Comparison of ENCODE assay signal across 22 mouse cellular contexts in the genomic region with DNA sequence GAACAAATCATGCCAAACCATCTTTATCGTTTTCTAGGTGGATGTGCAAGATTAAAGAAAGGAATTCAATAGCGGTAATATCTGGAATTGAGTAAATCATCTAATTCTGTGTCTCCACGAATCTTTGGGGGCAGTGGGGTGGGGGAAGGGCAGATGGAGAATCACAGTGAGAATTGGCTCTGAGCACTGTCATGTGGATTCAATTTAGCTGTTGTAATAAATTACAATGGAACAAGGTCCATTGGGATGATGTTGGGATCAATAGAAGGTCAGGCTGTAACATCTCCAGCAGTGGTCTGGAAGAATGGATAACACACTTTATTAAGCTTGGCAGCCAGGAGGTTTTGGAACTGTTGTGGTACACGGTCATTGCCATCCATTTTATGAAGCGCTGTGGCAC.
DNase-seq lines count a peak whose midpoint lies in the region; ATAC-seq lines count a peak whose summit lies in the region.
"Had no signal": no experiment of that assay in that cellular context is flagged by ENCODE, and none has a peak within 500 bp of the region (broad histone marks: within the 10 kb centered on the region; RNA-seq: fewer than 3 reads in every experiment).

No protein-coding gene starts in this region.

- peak; percentile 64 to 67 for DNase-seq in cerebellum, postnatal 10 days
- no peak for DNase-seq in cerebellum, adult 11-12 months
- no peak for DNase-seq in hindbrain, embryonic 14.5 days (ENCODE audit: low spot score)
- DNase-seq in neural tube, embryonic 11.5 days (ENCODE audit: low spot score): peak; percentile 37
- DNase-seq in neural tube, embryonic 10.5 days (ENCODE audit: extremely low spot score, low spot score): no peak
- DNase-seq in heart, postnatal 36 days: no peak
- DNase-seq: adrenal gland, postnatal 25 days; kidney, adult 8-10 months; kidney, postnatal 10 days; liver, embryonic 13.5 days; lung, embryonic 14.5 days; right cerebral cortex, postnatal 14 days; thymus, postnatal 14 days had no signal

- peaks cover 11% of the 10 kb centered on the region; the same call in 1 of the 2 replicates for H3K4me1 ChIP-seq in hindbrain, embryonic 13.5 days (replicated peaks)
- no peaks in the 10 kb centered on the region for H3K4me1 ChIP-seq in hindbrain, embryonic 14.5 days (replicated peaks; ENCODE audit: control insufficient read depth, insufficient read depth, low read length)
- no peaks in the 10 kb centered on the region for H3K4me1 ChIP-seq in neural tube, embryonic 11.5 days (ENCODE audit: control insufficient read depth, insufficient read depth, low read length)
- H3K4me1 ChIP-seq in neural tube, embryonic 15.5 days: peaks cover 9% of the 10 kb centered on the region
- H3K4me1 ChIP-seq: heart, embryonic 15.5 days; intestine, embryonic 15.5 days; limb, embryonic 13.5 days; liver, embryonic 13.5 days had no signal

- no peak overlapping the region for H3K9ac ChIP-seq in hindbrain, embryonic 13.5 days
- no peak overlapping the region for H3K9ac ChIP-seq in hindbrain, embryonic 14.5 days
- H3K9ac ChIP-seq in neural tube, embryonic 11.5 days (ENCODE audit: low read length): no peak overlapping the region
- no peak overlapping the region for H3K9ac ChIP-seq in neural tube, embryonic 15.5 days (replicated peaks)
- H3K9ac ChIP-seq: embryonic facial prominence, embryonic 13.5 days; forebrain, embryonic 13.5 days; heart, embryonic 15.5 days; intestine, embryonic 15.5 days; limb, embryonic 13.5 days; liver, embryonic 13.5 days; lung, embryonic 14.5 days; midbrain, embryonic 15.5 days had no signal

- H3K4me3 ChIP-seq in hindbrain, embryonic 13.5 days: no peak overlapping the region
- H3K4me3 ChIP-seq in hindbrain, embryonic 14.5 days (replicated peaks; ENCODE audit: low read length): no peak overlapping the region
- H3K4me3 ChIP-seq in neural tube, embryonic 11.5 days (ENCODE audit: low read depth, low read length): no peak overlapping the region
- no peak overlapping the region for H3K4me3 ChIP-seq in neural tube, embryonic 15.5 days (replicated peaks)
- H3K4me3 ChIP-seq: embryonic facial prominence, embryonic 13.5 days; forebrain, embryonic 13.5 days; heart, embryonic 15.5 days; intestine, embryonic 15.5 days; limb, embryonic 13.5 days; liver, embryonic 13.5 days; midbrain, embryonic 15.5 days; myocyte had no signal

- H3K27me3 ChIP-seq in hindbrain, embryonic 13.5 days: no peaks in the 10 kb centered on the region
- H3K27me3 ChIP-seq in hindbrain, embryonic 14.5 days (ENCODE audit: control insufficient read depth, insufficient read depth, low read length): no peaks in the 10 kb centered on the region
- no peaks in the 10 kb centered on the region for H3K27me3 ChIP-seq in neural tube, embryonic 11.5 days (ENCODE audit: control insufficient read depth, insufficient read depth, low read length)
- no peaks in the 10 kb centered on the region for H3K27me3 ChIP-seq in neural tube, embryonic 15.5 days (replicated peaks)
- H3K27me3 ChIP-seq: embryonic facial prominence, embryonic 13.5 days; forebrain, embryonic 13.5 days; heart, embryonic 15.5 days; intestine, embryonic 15.5 days; limb, embryonic 13.5 days; liver, embryonic 13.5 days; midbrain, embryonic 15.5 days had no signal

- intact Hi-C loops in heart, postnatal 36 days (cut with DNase I): no loop called here

- 69% methylated on average over 5 of the region's 5 CpGs for WGBS in hindbrain, embryonic 13.5 days
- WGBS in hindbrain, embryonic 14.5 days: 61% methylated on average over 5 of the region's 5 CpGs
- 52% methylated on average over 5 of the region's 5 CpGs for WGBS in neural tube, embryonic 11.5 days
- 60% methylated on average over 5 of the region's 5 CpGs for WGBS in neural tube, embryonic 15.5 days

- no peak overlapping the region for H3K4me2 ChIP-seq in hindbrain, embryonic 13.5 days
- H3K4me2 ChIP-seq in hindbrain, embryonic 14.5 days (replicated peaks): no peak overlapping the region
- H3K4me2 ChIP-seq in neural tube, embryonic 11.5 days (ENCODE audit: low read depth): no peak overlapping the region
- no peak overlapping the region for H3K4me2 ChIP-seq in neural tube, embryonic 15.5 days
- H3K4me2 ChIP-seq: embryonic facial prominence, embryonic 13.5 days; forebrain, embryonic 13.5 days; heart, embryonic 15.5 days; intestine, embryonic 15.5 days; limb, embryonic 13.5 days; liver, embryonic 13.5 days; lung, embryonic 14.5 days; midbrain, embryonic 15.5 days had no signal

- 0 out of 2 replicates have a peak, but pooled peaks have one; percentile 17 for ATAC-seq in hindbrain, embryonic 13.5 days (ENCODE audit: low FRiP score)
- no peak for ATAC-seq in hindbrain, embryonic 14.5 days (ENCODE audit: low FRiP score)
- no peak for ATAC-seq in neural tube, embryonic 11.5 days (ENCODE audit: insufficient read depth, low FRiP score, low TSS enrichment)
- 0 out of 2 replicates have a peak, but pooled peaks have one; percentile 24 for ATAC-seq in neural tube, embryonic 15.5 days (ENCODE audit: low FRiP score)
- ATAC-seq: forebrain, embryonic 13.5 days; intestine, embryonic 15.5 days; midbrain, embryonic 15.5 days had no signal

- H3K36me3 ChIP-seq in hindbrain, embryonic 13.5 days: no peaks in the 10 kb centered on the region
- no peaks in the 10 kb centered on the region for H3K36me3 ChIP-seq in hindbrain, embryonic 14.5 days (replicated peaks; ENCODE audit: control insufficient read depth, insufficient read depth)
- no peaks in the 10 kb centered on the region for H3K36me3 ChIP-seq in neural tube, embryonic 11.5 days (ENCODE audit: control insufficient read depth, insufficient read depth, low read length)
- no peaks in the 10 kb centered on the region for H3K36me3 ChIP-seq in neural tube, embryonic 15.5 days
- H3K36me3 ChIP-seq: embryonic facial prominence, embryonic 13.5 days; heart, embryonic 15.5 days; intestine, embryonic 15.5 days; limb, embryonic 13.5 days; liver, embryonic 13.5 days; midbrain, embryonic 15.5 days had no signal

- H3K27ac ChIP-seq in hindbrain, embryonic 13.5 days: no peak overlapping the region
- no peak overlapping the region for H3K27ac ChIP-seq in hindbrain, embryonic 14.5 days
- no peak overlapping the region for H3K27ac ChIP-seq in neural tube, embryonic 11.5 days (ENCODE audit: low read depth, low read length)
- H3K27ac ChIP-seq in neural tube, embryonic 15.5 days (replicated peaks): no peak overlapping the region
- H3K27ac ChIP-seq: embryonic facial prominence, embryonic 13.5 days; forebrain, embryonic 13.5 days; heart, embryonic 15.5 days; intestine, embryonic 15.5 days; limb, embryonic 13.5 days; liver, embryonic 13.5 days; midbrain, embryonic 15.5 days had no signal

- H3K9me3 ChIP-seq in hindbrain, embryonic 13.5 days: no peaks in the 10 kb centered on the region
- H3K9me3 ChIP-seq in hindbrain, embryonic 14.5 days (ENCODE audit: control insufficient read depth, low read length): no peaks in the 10 kb centered on the region
- H3K9me3 ChIP-seq in neural tube, embryonic 11.5 days (ENCODE audit: control insufficient read depth, low read length): no peaks in the 10 kb centered on the region
- no peaks in the 10 kb centered on the region for H3K9me3 ChIP-seq in neural tube, embryonic 15.5 days (replicated peaks)
- H3K9me3 ChIP-seq: embryonic facial prominence, embryonic 13.5 days; forebrain, embryonic 13.5 days; heart, embryonic 15.5 days; intestine, embryonic 15.5 days; limb, embryonic 13.5 days; liver, embryonic 13.5 days; midbrain, embryonic 15.5 days had no signal

Comparison
In these comparisons a context has a peak if more than half of its experiments do, and no peak if none do; other contexts are left out.
1. DNase-seq: peak in cerebellum, postnatal 10 days (2 of 2) and neural tube, embryonic 11.5 days (single experiment); none in cerebellum, adult 11-12 months (single experiment), hindbrain, embryonic 14.5 days (single experiment), neural tube, embryonic 10.5 days (single experiment) and heart, postnatal 36 days (0 of 2).
2. ATAC-seq: peak in hindbrain, embryonic 13.5 days (single experiment) and neural tube, embryonic 15.5 days (single experiment); none in hindbrain, embryonic 14.5 days (single experiment) and neural tube, embryonic 11.5 days (single experiment).